Mouse (Mus musculus) thymus, postnatal 36 days (tissue): ENCODE data around the gene Trim7.
"Not testable (repeated sequence)": the region's sequence is repeated elsewhere in the genome, so short reads cannot be mapped to it uniquely, and the experiment has no call there.

Experiments used
- DNase-seq, 2 experiments: peaks; one replicate each; pipeline ENCODE4 v3.0.0; 2022; ENCODE audit warnings: mixed read lengths in 2 of 2

The Trim7 gene

GRCm38 (mm10) chr11:48827926-48828325, 2.0 kb downstream of the Trim7 start:
- DNase-seq = no peak

DNA sequence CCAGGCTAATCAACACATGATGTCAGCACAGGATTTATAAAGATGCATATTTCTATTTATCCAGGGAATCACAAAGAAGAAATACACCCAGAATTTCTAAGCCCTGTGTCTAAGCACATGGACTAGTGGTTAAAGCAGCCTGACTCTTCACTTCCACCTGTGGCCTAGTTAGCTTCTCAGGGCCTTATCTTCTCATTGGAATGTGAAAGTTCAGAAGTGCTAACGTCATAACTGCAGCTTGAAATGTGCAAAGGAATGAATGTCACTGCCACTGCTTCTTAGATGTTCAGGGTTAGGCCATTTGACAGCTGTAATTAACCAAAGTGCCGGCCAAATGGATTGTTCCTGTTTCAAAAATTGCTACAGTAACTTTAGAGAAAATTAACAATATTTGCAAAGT, 4.3 kb downstream of the Trim7 start:
- DNase-seq = no peak

- no peak for DNase-seq
Measured at GRCm38 (mm10) chr11:48831273-48831672, 5.3 kb downstream of the Trim7 start.

GRCm38 (mm10) chr11:48833078-48833730, 7.3 kb downstream of the Trim7 start:
- DNase-seq = no peak

DNA sequence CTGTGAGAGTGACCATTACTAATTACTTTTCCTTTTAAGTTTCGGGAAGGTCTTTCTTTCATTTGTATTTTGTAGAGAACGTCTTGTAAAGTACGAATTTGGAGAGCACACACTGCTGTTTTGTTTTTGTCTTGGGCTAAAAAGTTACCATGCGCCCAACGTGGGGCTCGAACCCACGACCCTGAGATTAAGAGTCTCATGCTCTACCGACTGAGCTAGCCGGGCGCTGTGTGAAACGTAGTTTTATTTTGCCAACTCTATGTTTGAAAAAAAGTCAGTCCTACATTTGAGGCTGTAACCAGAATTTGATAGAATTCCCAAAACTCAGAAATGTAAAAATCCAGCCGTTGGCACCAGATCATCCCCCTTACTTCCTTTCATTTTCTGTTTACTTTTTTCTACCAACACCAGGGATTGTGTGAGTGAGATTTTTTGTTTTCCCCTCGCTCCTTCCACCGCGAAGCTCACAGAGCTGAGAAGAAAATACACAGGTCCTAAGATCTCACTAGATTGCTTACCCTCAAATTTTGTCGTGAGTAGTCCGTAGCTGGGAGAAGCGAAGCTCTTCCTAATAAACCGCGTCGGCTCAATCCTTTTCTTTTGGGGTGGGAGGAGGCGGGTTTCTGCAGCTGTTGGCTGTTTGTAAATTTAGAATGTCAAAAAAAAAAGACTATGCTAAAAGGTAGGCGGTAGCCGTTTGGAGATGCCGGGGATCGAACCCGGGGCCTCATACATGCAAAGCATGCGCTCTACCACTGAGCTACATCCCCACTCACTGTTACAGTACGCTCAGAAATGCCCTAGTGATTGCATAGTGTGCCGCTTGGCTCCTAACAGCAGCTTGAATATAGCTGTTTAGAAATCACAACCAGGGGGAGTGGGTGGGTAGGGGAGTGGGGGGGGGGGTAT, 8.0 kb downstream of the Trim7 start:
- DNase-seq = peak; percentile 93 to 96

GRCm38 (mm10) chr11:48835923-48836322, 10.0 kb downstream of the Trim7 start:
- DNase-seq = no peak

GRCm38 (mm10) chr11:48836990-48837309, 11.0 kb downstream of the Trim7 start:
- DNase-seq = no peak

GRCm38 (mm10) chr11:48837310-48838180, 11.6 kb downstream of the Trim7 start:
- DNase-seq = peak; percentile 50 to 55

DNA sequence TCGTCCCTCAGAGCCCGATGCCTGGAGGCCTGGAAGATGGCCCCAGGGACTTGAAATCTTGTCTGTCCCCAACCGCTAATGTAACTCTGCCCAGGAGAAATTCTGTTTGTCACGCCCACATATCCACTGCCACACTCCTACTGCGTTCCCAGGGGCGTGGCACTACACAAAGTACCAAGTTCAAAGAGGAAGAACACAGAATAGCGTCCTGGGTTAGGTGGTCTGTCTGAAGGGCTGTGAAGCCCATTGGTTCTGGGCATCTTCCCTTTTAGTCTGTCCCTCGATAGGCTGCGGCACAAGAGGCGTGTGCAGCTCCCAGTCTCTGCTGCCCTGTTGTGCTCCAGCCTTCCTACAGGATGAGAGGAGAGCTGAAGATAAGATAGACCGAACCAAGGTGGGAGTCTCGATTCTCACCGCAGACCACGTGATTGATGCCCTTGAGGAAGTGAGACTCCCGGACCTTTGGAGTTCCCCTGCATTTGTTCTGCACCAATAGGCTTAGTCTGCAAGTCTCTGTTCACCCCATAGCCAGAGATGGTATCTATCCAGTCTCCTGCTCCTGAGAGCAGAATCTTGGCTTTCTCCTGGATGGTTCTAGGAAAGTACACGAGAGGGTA, 12.3 kb downstream of the Trim7 start:
- DNase-seq = no peak

- no peak for DNase-seq
Measured at GRCm38 (mm10) chr11:48838879-48839680, 13.1 kb downstream of the Trim7 start.

DNA sequence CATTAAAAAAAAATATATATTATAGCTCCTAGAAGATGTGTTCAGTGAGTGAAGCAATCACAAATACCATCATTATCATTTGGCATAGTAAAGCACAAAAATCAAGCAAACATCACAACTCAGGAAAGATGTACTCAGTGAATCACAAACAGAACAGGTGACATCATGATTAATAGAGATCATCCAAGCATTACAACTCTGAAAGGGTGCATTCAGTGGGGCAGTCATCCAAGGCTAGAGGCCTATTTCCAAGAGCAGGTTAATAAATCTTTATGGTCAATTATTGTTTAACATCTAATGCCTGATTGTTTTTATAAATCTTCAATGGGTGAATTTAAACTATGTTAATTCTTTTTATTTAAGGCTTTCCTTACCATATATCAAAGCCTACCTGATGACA, 14.9 kb downstream of the Trim7 start:
- DNase-seq = no peak

DNA sequence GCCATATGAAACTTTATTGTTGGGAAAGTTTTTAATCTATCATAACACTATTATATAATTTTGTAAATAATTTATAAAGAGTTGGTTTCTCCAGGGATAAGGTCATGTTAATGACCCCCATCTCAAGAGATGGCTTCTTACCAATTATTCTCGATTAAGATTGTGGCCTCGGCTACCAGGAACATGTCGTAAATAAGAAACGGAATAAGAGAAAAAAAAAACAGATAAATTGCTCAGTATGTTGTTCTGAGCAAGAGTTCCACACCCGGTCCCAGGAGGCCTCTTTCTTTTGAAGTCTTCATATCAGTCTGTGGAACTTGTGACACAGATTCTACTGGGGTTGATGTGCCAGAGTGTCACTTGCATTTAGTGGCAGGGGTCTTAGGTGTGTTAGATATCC, 15.3 kb downstream of the Trim7 start:
- DNase-seq = no peak

DNA sequence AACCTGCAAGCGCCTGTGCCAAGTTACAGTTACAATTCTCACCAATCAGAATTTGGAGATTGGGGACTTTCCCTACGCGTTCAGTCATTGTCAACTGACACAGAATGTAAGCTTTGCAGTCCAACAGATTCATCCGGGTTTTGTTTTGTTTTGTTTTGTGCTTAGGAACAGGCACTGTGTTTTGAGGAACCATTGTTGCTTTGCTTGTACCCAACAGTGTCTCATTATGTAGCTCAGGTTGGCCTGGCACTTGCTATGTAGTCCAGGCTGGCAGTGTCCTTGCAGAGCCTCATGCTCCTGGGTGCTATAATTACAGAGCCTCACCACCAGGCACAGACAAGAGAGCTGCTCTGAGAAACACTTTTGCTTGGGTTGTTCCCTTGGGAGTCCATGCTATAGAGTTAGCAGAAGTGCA, 16.4 kb downstream of the Trim7 start:
- DNase-seq = no peak

DNA sequence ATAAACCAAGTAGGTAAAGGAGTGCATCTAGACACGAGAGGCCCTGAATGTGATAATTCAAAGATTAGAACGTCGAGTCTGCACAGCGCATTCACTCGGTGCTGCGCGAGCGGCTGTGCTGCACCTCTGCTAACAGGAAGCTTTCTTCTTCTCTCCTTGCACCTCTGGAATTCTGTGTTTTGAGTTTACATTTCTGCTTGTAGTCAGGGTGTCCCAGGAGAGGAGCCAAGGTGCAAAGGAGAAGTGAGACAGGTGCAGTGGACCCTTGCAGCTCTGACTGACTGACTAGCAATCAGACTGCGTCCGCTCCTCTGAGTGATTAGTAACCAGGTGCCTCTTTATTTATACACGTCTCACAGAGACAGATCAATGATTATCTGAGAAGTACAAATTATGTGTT, 17.3 kb downstream of the Trim7 start:
- DNase-seq = no peak

DNA sequence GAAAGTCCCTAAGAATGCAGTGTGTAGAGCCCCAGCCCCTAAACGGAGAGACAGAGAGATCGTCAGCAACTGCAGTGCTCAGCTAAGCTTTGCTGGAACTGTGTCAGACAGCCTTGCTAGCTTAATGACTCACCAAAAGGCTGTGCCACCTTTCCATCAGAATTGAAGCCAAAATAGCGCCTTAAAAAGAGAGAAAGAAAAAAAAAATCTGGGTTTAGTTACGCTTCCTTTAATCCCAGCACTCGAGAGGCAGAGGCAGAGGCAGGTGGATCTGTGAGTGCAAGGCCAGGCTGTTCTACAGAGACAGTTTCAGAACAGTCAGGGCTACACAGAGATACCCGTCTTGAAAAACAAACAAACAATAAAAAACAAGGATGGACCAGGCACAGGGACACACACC, 18.4 kb downstream of the Trim7 start:
- no peak for DNase-seq

DNA sequence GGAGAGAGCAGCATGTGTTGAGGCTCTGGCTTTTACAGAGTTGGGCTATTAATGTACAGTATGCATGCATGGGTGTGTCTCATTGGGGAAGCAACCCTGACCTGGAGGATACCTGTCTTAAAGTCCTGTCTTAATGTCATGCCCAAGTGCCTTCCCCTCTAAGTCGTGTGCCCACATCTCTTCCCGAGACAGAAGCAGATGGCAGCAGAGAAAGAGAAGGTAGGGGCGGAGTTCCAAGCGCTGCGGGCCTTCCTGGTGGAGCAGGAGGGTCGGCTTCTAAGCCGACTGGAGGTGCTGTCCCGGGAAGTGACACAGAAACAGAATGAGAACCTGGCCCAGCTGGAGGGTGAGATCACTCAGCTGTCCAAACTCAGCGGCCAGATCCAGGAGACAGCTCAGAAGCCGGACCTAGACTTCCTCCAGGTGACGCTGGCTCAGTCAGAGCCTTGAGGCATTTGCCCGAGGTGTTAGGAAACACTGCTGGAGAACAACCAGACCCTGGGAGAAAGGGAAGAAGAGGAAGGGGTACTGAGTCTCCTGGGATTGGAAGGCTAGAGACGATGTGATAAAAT, 19.4 kb downstream of the Trim7 start:
- no peak for DNase-seq

DNA sequence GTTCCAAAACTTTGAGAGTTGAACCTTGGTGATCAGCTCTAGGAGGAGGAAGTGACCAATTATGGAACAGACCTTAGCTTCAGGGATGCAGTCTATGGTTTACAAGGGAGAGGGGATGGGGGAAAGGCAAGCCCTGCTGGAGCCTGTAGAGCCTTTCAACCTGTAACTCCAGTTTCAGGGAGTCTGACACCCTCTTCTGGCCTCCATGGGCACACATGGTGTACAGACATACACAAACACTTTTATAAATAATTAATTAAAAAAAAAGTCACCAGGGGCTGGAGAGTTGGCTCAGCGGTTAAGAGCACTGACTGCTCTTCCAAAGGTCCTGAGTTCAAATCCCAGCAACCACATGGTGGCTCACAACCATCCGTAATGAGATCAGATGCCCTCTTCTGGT, 20.4 kb downstream of the Trim7 start:
- not testable (repeated sequence) for DNase-seq

- no peak for DNase-seq
Measured at GRCm38 (mm10) chr11:48846881-48847280, 20.9 kb downstream of the Trim7 start.

DNA sequence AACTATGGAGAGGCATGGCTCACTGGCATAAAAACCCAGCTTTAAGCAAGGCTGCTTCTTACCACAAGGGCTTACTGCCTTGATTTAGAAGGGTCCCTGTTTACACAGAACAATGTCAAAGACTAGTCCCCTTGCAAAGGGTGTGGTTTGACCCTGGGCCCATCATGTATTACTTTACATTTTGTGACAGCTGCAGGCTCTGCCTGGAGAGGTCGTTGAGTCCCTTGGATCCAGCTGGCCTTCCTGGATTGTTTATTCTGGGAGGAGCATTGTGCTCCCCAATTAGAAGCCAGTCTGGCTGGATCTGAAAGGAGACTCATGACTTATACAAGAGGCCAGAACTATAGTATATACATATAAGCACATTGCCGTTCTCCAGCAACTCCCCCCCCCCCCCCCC, 24.3 kb downstream of the Trim7 start:
- DNase-seq = no peak

DNA sequence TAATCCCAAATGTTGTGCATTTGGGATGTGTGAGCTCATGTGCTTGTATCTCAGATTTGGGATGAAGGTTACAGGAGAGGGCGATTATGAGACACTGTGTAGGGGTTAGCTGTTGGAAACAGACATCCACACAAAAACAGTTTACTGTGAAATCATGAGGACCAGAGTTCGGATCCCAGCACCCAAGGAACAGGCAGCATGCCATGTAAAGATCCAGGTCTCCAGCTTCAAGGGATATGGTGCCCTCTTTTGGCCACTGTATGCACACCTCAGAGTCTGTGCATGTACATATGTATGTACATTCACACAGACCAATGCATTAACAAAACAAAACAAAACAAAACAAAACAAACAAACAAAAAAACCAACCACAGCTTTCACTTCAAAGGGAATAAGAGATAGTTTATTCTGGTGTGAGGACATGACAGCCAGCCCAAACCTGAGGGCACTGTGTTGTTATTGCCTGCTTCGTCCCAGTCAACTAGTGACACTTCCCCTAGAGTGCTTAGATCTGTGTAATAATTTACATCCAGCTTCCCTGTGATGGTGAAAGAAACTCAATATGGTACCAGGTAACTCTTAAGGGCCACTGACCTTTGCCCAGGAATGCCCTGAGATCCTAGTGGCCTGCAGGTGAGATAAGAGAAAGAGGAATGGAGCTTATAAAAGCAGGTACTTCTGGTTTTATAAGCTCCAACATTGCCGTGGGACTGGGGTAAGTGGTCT, 25.5 kb downstream of the Trim7 start:
- no peak for DNase-seq

DNA sequence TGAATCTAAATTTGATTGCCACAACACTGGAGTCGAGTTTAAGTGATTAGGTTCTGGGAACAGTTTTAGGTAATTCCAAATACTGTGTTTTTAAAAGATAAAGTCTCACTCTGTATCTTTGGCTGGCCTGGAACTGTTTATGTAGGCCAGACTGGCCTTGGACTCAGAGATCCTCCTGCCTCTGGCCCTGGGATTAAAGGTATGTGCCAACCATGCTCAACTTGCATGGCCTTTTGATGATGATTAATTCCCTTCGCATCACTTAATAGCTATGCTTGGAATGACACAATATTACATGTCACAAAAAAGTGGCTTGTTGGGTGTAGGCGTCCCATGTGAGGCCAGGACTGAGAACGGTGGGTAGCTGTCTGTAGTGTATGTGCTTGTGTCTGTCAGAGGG, 26.2 kb downstream of the Trim7 start:
- DNase-seq = no peak
